Mouse (Mus musculus) T-helper 2 cell (primary cell): ENCODE results near the gene Dock9.
"Not testable (repeated sequence)": the region's sequence is repeated elsewhere in the genome, so short reads cannot be mapped to it uniquely, and the experiment has no call there.

Source experiments
- in situ Hi-C: fragments of 300-600 bp; cut with MboI, MseI; formaldehyde crosslinking; loops from one replicate; pipeline ENCODE4 v1.15.1; 2025; ENCODE audit warnings: high pct_unique_total_duplicates

Gene Dock9

DNA sequence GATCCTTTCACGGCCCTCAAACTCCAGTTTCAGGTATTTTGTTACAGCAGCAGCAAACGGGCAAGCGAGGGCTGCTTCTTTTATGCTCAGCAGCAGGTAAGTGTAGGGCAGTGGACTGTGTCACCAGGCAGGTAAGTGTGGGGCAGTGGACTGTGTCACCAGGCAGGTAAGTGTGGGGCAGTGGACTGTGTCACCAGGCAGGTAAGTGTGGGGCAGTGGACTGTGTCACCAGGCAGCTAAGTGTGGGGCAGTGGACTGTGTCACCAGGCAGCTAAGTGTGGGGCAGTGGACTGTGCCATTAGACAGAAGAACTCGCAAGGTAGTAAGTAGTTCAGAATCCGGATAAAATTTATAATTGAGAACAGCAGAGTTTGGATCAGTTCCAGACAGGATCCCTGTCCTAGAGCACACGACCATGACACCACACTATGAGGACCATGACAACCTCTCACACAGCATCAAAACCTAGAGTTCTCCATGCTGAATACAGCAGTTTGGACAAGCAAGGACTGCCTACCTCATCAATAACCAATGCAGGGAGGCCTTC, 173.6 kb downstream of the Dock9 start:
- in situ Hi-C loops = not testable (repeated sequence)

- in situ Hi-C loops = no loop called here
Measured at GRCm38 (mm10) chr14:121621806-121622205, 175.8 kb downstream of the Dock9 start.

DNA sequence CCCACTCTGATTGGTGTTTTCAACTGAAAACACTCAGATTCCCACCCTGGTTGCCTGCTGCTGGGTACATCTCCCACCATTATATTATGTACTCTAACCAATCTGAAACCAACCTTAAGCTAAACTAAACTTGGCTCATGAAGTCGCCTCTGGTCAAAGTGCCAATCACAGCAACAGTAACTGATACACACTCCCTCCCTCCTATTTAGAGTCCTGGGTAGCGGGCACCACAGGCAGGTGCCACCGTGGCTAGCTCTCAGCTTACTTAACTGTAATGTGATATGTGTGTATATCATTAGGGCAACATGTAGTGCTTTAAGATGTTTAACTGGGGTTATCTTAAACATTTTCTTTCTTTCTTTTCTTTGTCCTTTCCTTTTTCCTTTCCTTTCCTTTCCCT, 177.1 kb downstream of the Dock9 start:
- in situ Hi-C loops = no loop called here

DNA sequence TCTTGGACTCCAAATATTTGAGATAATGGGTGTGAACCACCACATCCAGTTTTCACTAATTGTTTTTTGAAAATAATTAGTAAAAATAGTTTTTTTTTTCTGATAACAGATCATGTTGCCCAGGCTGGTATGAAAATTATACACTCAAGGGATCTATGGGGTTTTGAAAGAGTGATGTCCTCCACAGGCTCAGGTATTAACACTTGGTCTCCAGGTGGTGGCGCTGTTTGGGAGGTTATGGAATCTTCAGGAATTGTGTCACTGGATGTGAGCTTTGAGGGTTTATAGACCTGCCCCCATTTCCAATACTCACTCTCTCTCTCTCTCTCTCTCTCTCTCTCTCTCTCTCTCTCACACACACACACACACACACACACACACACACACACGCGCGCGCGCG, 177.5 kb downstream of the Dock9 start:
- in situ Hi-C loops = no loop called here

DNA sequence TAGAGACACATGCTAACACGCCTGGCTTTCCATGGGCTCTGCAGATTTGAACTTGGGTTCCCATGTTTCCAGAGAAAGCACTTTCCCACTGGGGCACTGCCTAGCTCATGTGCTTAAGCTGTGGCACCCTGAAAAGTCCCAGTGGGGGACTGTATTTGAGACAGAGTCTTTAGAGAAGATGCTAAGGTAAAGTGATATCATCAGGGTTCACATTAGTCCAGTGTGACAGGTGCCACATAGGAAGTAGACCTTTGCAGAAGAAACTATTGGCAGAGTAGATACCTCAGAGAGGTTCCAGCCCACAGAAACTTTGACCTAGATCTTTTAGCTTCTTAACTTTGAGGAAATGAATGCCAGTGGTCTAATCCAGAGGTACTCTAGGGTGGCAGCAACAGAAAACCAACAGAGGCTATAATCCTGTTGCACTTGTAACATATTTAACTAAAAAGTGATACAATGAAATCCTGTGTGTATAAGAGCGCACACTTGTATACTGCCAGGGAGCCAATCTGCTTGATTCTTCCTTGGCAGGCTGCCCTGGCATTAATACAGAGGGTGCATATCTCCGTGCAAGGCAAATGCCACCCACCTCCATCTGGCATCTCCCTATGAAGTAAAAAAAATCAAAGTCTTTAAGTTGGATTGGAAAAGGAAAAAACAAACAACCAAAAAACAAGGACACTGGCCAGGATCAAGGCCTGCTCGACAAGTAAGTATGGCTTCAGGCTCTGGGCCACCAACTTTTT, 179.8 kb downstream of the Dock9 start:
- in situ Hi-C loops = no loop called here

- in situ Hi-C loops = no loop called here
Measured at GRCm38 (mm10) chr14:121615431-121615830, 182.2 kb downstream of the Dock9 start.

- in situ Hi-C loops = no loop called here
Measured at GRCm38 (mm10) chr14:121614461-121615170, 183.0 kb downstream of the Dock9 start.

DNA sequence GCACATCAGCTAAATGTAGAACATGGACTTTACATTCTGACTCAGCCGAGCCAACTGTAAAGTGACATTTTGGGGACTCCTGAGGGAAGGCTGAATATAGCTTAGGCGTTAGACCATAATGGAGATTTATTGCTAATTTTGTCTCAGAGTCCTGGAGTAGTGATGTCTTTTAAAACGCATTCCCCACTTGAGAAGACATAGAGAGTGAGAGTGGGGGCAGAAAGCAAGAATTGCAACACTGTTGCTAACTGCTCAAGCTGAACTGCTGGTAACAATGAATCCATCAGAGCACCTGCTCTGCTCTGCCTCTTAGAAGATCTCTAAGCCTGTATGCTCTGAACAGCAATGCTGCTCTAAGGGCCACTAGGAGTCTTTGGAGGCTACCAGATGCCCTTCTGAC, 184.1 kb downstream of the Dock9 start:
- in situ Hi-C loops = no loop called here

- in situ Hi-C loops = no loop called here
Measured at GRCm38 (mm10) chr14:121612926-121613325, 184.7 kb downstream of the Dock9 start.

DNA sequence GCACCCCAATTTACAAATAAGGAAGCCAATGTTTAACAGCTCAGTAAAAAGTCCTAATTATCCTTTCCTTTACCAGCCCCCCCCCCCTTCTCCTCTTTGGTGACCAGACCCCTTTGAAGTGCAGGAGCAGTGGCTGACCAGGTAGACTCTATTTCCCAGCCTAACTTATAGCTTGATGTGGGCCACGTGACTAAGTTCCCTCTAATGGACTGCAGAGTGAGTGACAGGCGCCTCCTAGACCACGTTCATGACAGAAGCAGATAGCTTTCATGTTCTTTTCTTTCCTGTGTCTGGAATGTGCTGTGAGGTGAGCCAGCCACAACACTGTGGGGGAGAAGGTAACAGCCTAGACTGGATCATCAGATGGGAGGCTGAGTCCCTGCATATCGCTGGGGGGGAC, 186.1 kb downstream of the Dock9 start:
- in situ Hi-C loops = no loop called here

GRCm38 (mm10) chr14:121611098-121611497, 186.5 kb downstream of the Dock9 start:
- in situ Hi-C loops = no loop called here

DNA sequence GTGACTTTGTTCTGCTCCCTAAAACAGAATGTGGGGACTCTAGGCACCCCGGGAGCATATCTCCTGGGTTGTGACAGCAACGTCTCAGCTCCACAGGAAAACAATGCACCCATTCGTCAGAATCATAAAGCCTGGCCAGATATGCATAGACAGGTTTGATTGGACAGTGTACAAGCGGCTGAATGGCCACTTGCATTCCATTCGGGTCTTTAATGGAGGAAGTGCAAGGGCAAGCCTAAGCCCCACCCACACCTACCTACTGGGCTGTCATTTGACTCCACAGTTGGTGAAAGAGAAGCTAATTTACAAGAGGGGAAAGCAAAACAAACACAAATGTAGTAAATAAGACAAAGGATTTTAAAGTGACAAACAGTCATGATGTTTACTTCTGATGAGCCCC, 189.1 kb downstream of the Dock9 start:
- in situ Hi-C loops = no loop called here

DNA sequence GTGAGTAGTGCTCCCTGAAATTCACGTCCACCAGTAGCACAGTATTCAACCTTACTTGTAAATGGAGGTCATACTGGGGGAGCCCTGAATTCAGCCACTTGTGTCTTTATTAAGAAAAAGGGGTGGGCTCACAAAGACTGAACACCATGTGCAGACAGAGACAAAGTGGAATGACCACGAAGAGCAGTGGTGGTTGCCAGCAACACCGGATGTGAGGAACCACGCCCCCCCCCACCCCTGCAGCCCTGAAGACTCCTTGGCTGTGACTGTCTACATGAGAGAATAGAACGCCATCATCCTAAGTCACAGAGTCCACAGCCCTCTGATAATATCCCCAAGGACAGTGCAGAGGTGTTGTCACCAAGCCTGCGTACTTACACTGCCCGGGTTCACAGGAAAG, 191.2 kb downstream of the Dock9 start:
- in situ Hi-C loops = no loop called here

GRCm38 (mm10) chr14:121605260-121605659, 192.4 kb downstream of the Dock9 start:
- in situ Hi-C loops = no loop called here

GRCm38 (mm10) chr14:121604565-121604964, 193.1 kb downstream of the Dock9 start:
- in situ Hi-C loops = no loop called here

DNA sequence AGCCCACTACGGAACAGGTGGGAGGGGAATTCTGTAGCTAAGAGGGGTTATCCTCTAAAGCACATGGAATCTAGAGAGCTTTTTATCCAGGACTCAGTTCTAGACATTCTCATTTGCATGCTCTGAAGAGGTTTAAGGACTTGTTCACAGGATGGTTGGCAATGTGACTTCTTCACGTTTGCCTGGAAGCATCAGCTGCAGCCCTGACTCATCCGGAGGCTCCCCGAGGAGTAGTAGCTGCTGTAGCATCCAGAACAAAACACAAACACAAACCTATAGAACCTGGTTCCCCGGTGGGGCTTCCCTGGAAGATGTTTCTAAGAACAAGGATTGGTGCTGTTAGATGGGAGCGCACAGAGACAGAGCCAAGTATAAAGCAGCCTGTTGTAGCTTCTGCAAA, 195.0 kb downstream of the Dock9 start:
- in situ Hi-C loops = no loop called here

DNA sequence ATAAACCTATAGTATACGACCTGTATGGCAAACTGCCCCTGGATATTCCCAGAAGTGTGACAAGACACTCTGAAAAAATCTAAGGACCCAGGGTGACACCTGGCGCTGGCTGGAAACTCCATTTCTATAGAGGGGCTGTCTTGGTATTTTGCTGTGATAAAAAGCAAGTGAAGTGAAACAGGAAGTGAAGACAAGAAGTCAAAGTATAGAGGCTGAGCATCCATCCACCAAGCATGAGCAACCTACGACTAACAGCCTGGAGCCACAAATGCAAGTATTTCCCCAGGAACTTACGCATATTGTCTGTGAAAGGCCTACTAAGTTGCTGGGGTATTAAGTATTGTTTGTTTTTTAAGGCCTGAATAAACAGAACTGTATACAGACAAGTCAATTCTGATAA, 197.1 kb downstream of the Dock9 start:
- in situ Hi-C loops = no loop called here

DNA sequence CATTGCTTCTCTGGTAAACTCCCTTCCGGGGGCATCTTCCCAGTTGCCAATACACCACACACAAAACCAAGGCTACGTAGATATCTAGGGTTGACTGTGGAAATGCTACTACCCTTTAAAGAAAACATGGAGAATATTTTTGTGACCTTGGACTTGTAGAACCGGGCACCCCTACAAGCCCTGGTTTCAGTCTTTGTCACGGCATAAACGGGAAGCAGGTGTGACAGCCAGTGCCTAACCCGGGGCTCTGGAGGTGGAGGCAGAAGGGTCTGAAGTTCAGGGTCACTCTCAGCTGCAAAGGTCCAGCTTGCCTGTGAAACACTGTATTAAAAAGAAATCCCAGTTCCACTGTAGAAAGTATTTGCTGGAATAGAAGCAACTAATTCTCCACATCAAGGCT, 200.6 kb downstream of the Dock9 start:
- in situ Hi-C loops = no loop called here

DNA sequence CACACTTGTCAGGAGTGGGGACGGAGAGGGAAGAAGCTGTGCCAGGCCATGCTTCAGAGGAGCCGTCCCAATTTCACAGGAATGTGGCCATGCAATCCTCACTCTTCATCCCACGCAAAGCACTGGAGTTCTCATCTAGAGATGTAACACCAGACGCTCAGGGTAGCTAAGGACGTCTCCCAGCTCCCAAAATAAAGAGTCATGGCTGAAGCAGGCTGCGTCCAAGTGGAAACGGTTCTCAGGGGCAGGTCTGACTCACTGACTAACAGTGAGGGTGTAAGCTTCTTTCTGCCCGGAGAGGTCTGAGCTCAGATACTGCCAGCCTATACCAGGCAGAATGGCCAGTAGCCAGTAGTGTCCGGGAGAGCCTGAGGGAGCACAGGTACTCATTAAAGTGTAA, 201.0 kb downstream of the Dock9 start:
- in situ Hi-C loops = no loop called here

- in situ Hi-C loops = no loop called here
Measured at GRCm38 (mm10) chr14:121594684-121595083, 203.0 kb downstream of the Dock9 start.

GRCm38 (mm10) chr14:121593313-121593929, 204.2 kb downstream of the Dock9 start:
- in situ Hi-C loops = no loop called here

GRCm38 (mm10) chr14:121592890-121593289, 204.7 kb downstream of the Dock9 start:
- in situ Hi-C loops = no loop called here

DNA sequence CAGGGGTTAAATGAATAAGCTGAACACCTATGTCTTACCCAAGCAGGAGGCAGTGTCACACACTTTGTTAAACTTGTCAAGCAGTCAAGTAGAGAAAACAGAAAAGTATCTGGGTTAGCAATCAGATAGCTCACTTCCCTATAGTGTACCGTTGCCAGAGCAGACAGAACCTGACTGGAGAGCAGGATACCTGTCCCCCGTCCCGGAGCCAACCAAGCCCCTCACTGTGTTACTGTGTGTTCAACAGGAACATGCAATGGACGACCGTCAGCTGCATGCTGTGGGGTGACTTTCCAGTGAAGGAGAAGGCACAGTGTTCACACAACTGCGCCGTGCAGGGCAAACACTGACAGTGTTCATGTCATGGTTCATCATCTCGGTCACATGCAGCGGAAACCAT, 205.3 kb downstream of the Dock9 start:
- in situ Hi-C loops = no loop called here
